Mouse (Mus musculus): ENCODE measurements around the gene Sctr. TPM values are rescaled to one million over a fixed set of nuclear protein-coding genes. Genes with fewer than 3 reads are reported as not detected.

Gene Sctr
- polyA plus RNA-seq, 1 experiment from 2014 or later, result 0.42 TPM

DNA sequence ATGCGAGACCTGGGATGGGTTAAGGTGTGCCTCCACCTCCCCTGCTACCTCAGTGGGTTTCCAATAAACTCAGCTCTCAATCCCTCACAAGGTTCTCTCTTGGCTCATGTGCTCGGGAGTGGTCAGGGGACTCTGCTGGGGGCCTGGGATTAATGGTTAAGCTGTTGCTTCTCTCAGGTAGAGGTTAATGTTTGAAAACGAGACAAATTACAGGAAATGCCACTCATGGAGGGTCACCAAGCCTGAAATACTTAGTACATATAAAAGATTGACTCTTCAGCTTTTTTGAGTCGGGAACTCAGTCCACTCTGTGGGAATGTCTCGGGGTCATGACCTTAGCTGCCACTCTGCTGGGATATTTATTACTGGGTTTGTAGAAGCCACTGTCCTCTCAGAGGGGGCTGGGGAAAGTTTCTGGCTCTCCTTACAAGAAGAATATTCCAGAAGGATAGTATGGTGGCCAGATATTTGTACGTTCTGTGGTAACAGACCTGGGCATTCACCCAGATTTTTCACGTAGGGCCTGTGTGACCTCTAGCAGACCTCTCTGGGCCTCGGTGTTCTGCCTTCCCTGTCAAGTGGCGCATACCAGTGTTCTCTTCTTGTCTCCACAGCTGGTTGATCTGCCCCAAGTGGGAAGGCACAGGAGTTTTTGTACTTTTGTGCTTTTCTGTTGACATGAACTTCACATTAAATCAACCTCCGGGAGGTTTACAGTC, 17.8 kb downstream of the Sctr start:
- H3K9me3 ChIP-seq (ENCODE audit: low read length), result no peaks in the 10 kb centered on the region
- H3K27me3 ChIP-seq (ENCODE audit: insufficient read depth, low read length), result no peaks in the 10 kb centered on the region
- peaks cover 17% of the 10 kb centered on the region for H3K4me1 ChIP-seq (ENCODE audit: insufficient read depth, low read length)
- no peak overlapping the region for H3K4me3 ChIP-seq (ENCODE audit: low read length)
- peak; percentile 72 for ATAC-seq (ENCODE audit: low FRiP score, low TSS enrichment)
- 27% methylated on average over 10 of the region's 10 CpGs for WGBS
- H3K4me2 ChIP-seq (replicated peaks; ENCODE audit: low read depth, low read length), result no peak overlapping the region
- H3K27ac ChIP-seq (ENCODE audit: low read length), result peak overlapping the region; percentile 81
- no peak overlapping the region for H3K9ac ChIP-seq (replicated peaks; ENCODE audit: low read length)
- no peaks in the 10 kb centered on the region for H3K36me3 ChIP-seq (ENCODE audit: insufficient read depth, low read length)

DNA sequence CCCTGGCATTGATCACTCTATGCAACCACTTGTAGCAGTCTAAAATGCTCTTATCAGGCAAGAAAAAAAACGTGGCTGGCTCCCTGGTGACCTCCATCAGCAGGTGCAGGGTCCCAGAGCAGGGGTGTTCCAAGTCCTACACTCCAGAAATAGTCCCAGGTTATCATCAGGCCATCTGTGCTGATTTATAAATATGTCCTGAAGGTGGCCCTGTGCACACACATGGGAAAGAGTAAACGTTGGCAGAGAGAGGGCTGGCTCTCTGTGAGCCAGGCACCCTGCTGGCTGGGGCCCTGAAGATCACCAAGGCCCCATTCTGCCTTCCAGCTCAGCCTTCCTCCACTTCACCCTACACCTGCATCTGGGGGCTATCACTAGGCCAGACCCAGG, 18.4 kb downstream of the Sctr start:
- Histone ChIP-seq H3K27me3 (ENCODE audit: insufficient read depth, low read length) (no peaks in the 10 kb centered on the region), H3K9me3 (ENCODE audit: low read length) (no peaks in the 10 kb centered on the region), H3K4me3 (ENCODE audit: low read length) (no peak overlapping the region), H3K4me2 (replicated peaks; ENCODE audit: low read depth, low read length) (no peak overlapping the region), H3K27ac (ENCODE audit: low read length) (peak overlapping the region; percentile 81), H3K4me1 (ENCODE audit: insufficient read depth, low read length) (peaks cover 17% of the 10 kb centered on the region), H3K9ac (replicated peaks; ENCODE audit: low read length) (no peak overlapping the region), H3K36me3 (ENCODE audit: insufficient read depth, low read length) (no peaks in the 10 kb centered on the region)
- WGBS, result 23% methylated on average over 2 of the region's 2 CpGs
- peak; percentile 13; the same call in 1 of the 2 replicates for ATAC-seq (ENCODE audit: low FRiP score, low TSS enrichment)

GRCm38 (mm10) chr1:120027693-120028092, 21.0 kb downstream of the Sctr start:
- 68% methylated on average over 4 of the region's 4 CpGs for WGBS
- Histone ChIP-seq H3K9ac (replicated peaks; ENCODE audit: low read length) (no peak overlapping the region), H3K27me3 (ENCODE audit: insufficient read depth, low read length) (no peaks in the 10 kb centered on the region), H3K9me3 (ENCODE audit: low read length) (no peaks in the 10 kb centered on the region), H3K4me3 (ENCODE audit: low read length) (no peak overlapping the region), H3K4me1 (ENCODE audit: insufficient read depth, low read length) (peaks cover 17% of the 10 kb centered on the region), H3K36me3 (ENCODE audit: insufficient read depth, low read length) (no peaks in the 10 kb centered on the region), H3K4me2 (replicated peaks; ENCODE audit: low read depth, low read length) (no peak overlapping the region), H3K27ac (ENCODE audit: low read length) (no peak overlapping the region)
- no peak for ATAC-seq (ENCODE audit: low FRiP score, low TSS enrichment)

GRCm38 (mm10) chr1:120030474-120030873, 23.8 kb downstream of the Sctr start:
- Histone ChIP-seq H3K4me3 (ENCODE audit: low read length) (no peak overlapping the region), H3K36me3 (ENCODE audit: insufficient read depth, low read length) (no peaks in the 10 kb centered on the region), H3K4me2 (replicated peaks; ENCODE audit: low read depth, low read length) (no peak overlapping the region), H3K27ac (ENCODE audit: low read length) (no peak overlapping the region), H3K9ac (replicated peaks; ENCODE audit: low read length) (no peak overlapping the region), H3K4me1 (ENCODE audit: insufficient read depth, low read length) (peaks cover 5% of the 10 kb centered on the region; the same call in 1 of the 2 replicates), H3K9me3 (ENCODE audit: low read length) (no peaks in the 10 kb centered on the region), H3K27me3 (ENCODE audit: insufficient read depth, low read length) (no peaks in the 10 kb centered on the region)
- ATAC-seq (ENCODE audit: low FRiP score, low TSS enrichment), result no peak
- 83% methylated on average over 3 of the region's 3 CpGs for WGBS

- H3K27ac ChIP-seq (ENCODE audit: low read length), result no peak overlapping the region
- peak; percentile 91 for ATAC-seq (ENCODE audit: low FRiP score, low TSS enrichment)
- 0 out of 2 replicates have a peak overlapping the region, but pooled peaks have one; percentile 18 for H3K9ac ChIP-seq (replicated peaks; ENCODE audit: low read length)
- H3K4me2 ChIP-seq (replicated peaks; ENCODE audit: low read depth, low read length), result no peak overlapping the region
- H3K9me3 ChIP-seq (ENCODE audit: low read length), result no peaks in the 10 kb centered on the region
- no peak overlapping the region for H3K4me3 ChIP-seq (ENCODE audit: low read length)
- 37% methylated on average over 10 of the region's 10 CpGs for WGBS
- H3K4me1 ChIP-seq (ENCODE audit: insufficient read depth, low read length), result peaks cover 5% of the 10 kb centered on the region; the same call in 1 of the 2 replicates
- no peaks in the 10 kb centered on the region for H3K36me3 ChIP-seq (ENCODE audit: insufficient read depth, low read length)
- H3K27me3 ChIP-seq (ENCODE audit: insufficient read depth, low read length), result no peaks in the 10 kb centered on the region
Measured at GRCm38 (mm10) chr1:120032804-120033468, 26.2 kb downstream of the Sctr start.

GRCm38 (mm10) chr1:120033469-120033854, 26.8 kb downstream of the Sctr start:
- peaks cover 5% of the 10 kb centered on the region; the same call in 1 of the 2 replicates for H3K4me1 ChIP-seq (ENCODE audit: insufficient read depth, low read length)
- H3K9me3 ChIP-seq (ENCODE audit: low read length), result no peaks in the 10 kb centered on the region
- H3K27me3 ChIP-seq (ENCODE audit: insufficient read depth, low read length), result no peaks in the 10 kb centered on the region
- no peak; the same call in 1 of the 2 replicates for ATAC-seq (ENCODE audit: low FRiP score, low TSS enrichment)
- no peak overlapping the region for H3K27ac ChIP-seq (ENCODE audit: low read length)
- no peak overlapping the region for H3K4me3 ChIP-seq (ENCODE audit: low read length)
- WGBS, result 68% methylated on average over 2 of the region's 2 CpGs
- no peak overlapping the region for H3K4me2 ChIP-seq (replicated peaks; ENCODE audit: low read depth, low read length)
- H3K36me3 ChIP-seq (ENCODE audit: insufficient read depth, low read length), result no peaks in the 10 kb centered on the region
- 0 out of 2 replicates have a peak overlapping the region, but pooled peaks have one; percentile 18 for H3K9ac ChIP-seq (replicated peaks; ENCODE audit: low read length)

GRCm38 (mm10) chr1:120034793-120035192, 28.1 kb downstream of the Sctr start:
- H3K9me3 ChIP-seq (ENCODE audit: low read length), result no peaks in the 10 kb centered on the region
- no peak overlapping the region for H3K4me2 ChIP-seq (replicated peaks; ENCODE audit: low read depth, low read length)
- no peak overlapping the region for H3K27ac ChIP-seq (ENCODE audit: low read length)
- no peak overlapping the region for H3K4me3 ChIP-seq (ENCODE audit: low read length)
- no peak for ATAC-seq (ENCODE audit: low FRiP score, low TSS enrichment)
- H3K9ac ChIP-seq (replicated peaks; ENCODE audit: low read length), result no peak overlapping the region
- H3K27me3 ChIP-seq (ENCODE audit: insufficient read depth, low read length), result no peaks in the 10 kb centered on the region
- 43% methylated on average over 1 of the region's 1 CpGs for whole genome bisulfite sequencing
- no peaks in the 10 kb centered on the region for H3K36me3 ChIP-seq (ENCODE audit: insufficient read depth, low read length)
- peaks cover 5% of the 10 kb centered on the region; the same call in 1 of the 2 replicates for H3K4me1 ChIP-seq (ENCODE audit: insufficient read depth, low read length)

DNA sequence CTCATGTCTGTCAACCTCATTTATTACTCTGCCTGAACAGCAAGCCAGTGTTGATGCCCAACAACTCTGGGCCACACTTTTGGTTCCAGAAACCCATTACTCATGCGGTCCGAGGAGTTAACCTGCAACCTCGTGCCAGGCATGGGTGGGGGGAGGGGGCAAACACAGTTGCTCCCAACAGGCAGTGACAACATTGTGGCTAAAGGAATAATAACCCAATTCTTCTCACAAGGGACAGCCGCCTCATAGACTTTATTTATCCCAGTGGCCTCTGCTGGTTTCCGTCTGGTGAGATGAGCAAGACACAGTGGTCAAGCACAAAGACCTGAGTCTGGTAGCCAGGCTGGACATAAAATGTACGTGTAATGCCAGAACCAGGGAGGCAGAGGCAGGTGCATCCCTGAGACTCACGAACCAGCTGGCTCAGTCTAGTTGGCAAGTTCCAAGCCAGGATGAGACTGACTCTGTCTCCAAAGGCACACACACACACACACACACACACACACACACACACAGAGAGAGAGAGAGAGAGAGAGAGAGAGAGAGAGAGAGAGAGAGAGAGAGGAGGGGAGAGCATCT, 28.9 kb downstream of the Sctr start:
- Histone ChIP-seq H3K4me1 (ENCODE audit: insufficient read depth, low read length) (peaks cover 5% of the 10 kb centered on the region; the same call in 1 of the 2 replicates), H3K27ac (ENCODE audit: low read length) (no peak overlapping the region), H3K9ac (replicated peaks; ENCODE audit: low read length) (no peak overlapping the region), H3K4me3 (ENCODE audit: low read length) (no peak overlapping the region), H3K4me2 (replicated peaks; ENCODE audit: low read depth, low read length) (no peak overlapping the region), H3K27me3 (ENCODE audit: insufficient read depth, low read length) (no peaks in the 10 kb centered on the region), H3K36me3 (ENCODE audit: insufficient read depth, low read length) (no peaks in the 10 kb centered on the region), H3K9me3 (ENCODE audit: low read length) (no peaks in the 10 kb centered on the region)
- WGBS, result 79% methylated on average over 7 of the region's 7 CpGs
- ATAC-seq (ENCODE audit: low FRiP score, low TSS enrichment), result no peak

DNA sequence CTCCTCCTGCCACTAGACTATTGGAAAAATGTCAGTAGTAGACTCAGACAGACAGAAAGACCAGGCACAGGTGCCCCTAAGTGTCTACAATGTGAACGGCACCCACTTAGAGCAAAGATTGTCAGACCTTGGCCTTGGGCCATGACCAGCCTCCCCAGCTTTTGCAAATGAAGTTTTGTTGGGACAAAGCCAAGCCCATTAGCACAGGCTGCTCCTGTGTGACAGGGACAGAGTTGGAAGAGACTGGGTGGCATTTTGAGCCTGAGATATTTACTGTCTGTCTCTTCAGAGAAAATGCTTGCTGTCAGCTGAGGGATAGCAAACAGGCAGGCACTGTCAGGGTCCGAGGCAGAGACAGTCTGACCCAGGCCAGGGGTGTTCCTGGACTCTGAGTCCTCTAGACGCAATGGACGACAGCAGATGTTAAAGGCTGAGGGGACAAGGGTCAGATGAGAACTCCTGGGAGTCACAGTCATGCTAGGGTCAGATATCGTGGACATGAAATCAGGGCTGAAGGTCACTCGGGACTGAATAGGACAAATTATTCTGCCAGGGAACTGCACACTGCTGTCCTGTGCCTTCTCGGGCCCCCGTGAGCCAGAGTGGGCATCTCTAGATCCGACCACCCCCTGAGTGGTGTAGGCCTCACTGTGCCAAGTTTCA, 30.5 kb downstream of the Sctr start:
- ATAC-seq (ENCODE audit: low FRiP score, low TSS enrichment), result no peak
- Histone ChIP-seq H3K9ac (replicated peaks; ENCODE audit: low read length) (no peak overlapping the region), H3K36me3 (ENCODE audit: insufficient read depth, low read length) (no peaks in the 10 kb centered on the region), H3K27me3 (ENCODE audit: insufficient read depth, low read length) (no peaks in the 10 kb centered on the region), H3K4me1 (ENCODE audit: insufficient read depth, low read length) (peaks cover 5% of the 10 kb centered on the region; the same call in 1 of the 2 replicates), H3K27ac (ENCODE audit: low read length) (no peak overlapping the region), H3K4me3 (ENCODE audit: low read length) (no peak overlapping the region), H3K9me3 (ENCODE audit: low read length) (no peaks in the 10 kb centered on the region), H3K4me2 (replicated peaks; ENCODE audit: low read depth, low read length) (no peak overlapping the region)
- WGBS, result 55% methylated on average over 9 of the region's 9 CpGs

Data from kidney, embryonic 16.5 days (tissue).